Mouse (Mus musculus): Measurements from ENCODE around the gene 4930404H24Rik.
"Not testable (repeated sequence)": the region's sequence is repeated elsewhere in the genome, so short reads cannot be mapped to it uniquely, and the experiment has no call there.

4930404H24Rik gene

GRCm38 (mm10) chr2:153478583-153478982 is 14.0 kb upstream of the 4930404H24Rik start:
- in situ Hi-C loops (cut with MboI, MseI): no loop called here

- in situ Hi-C loops (cut with MboI, MseI): no loop called here
These were observed 13.1 kb upstream of the 4930404H24Rik start for GRCm38 (mm10) chr2:153479486-153479885.

GRCm38 (mm10) chr2:153481108-153481860 is 11.3 kb upstream of the 4930404H24Rik start:
- in situ Hi-C loops (cut with MboI, MseI): loop anchor here (5.0 kb wide), 1 partner anchor 101 kb away; no protein-coding TSS in a partner anchor

DNA sequence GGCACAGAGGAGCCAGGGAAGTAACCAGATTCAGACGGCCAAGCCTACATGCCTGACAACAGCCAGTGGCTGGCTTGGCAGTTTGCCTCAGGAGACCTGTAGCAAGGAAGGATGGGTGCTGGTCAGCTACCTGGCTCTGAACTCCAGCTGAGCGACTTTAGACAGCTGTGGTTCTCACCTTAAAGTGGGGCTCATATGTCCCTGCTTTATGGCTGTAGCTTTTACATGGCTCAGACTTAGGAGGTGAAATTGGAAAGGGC is 10.8 kb upstream of the 4930404H24Rik start:
- in situ Hi-C loops (cut with MboI, MseI): loop anchor here (5.0 kb wide), 1 partner anchor 101 kb away; no protein-coding TSS in a partner anchor

DNA sequence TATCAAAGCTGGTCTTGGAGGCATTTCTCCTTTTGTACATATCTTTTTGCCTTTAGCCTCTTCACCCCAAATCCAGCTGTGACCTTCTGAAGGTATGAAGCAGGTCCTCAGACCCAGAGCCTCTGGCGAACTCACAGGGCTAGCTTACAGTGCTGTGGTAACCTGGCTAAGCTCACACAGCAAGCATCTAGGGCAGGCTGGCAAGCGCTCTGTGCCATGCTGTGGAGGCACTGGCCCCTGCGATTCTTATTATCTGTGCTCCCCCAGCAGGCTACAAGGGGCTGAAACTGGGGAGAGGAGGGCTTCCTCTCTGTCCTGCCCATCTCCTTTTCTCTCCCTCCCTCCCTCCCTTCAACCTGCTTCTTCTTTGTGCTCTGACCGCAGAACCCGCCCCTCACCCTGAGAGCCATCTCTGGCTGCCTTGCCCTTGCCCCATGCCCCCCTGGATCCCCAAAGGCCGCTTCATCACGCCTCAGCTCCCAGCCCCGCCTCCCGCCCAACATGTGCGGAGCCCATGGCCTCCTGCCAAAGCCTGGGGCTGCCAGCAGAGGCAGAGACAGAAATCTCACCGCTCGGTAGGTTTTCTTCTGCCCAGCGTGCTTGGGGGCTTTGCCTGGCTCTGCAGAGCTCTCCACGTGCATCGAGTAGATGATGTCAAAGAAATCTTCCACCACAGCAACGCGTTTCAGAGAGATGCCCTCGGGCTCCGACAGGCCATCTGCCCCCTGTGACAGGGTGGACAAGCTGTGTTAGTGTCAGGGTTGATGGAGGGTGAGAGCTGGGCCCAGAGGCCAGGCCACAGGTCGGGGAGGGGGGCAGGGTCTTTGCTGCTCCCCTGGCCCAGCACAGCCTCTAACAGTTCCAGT is 9.2 kb upstream of the 4930404H24Rik start:
- in situ Hi-C loops (cut with MboI, MseI): loop anchor here (5.0 kb wide), 1 partner anchor 99 kb away; no protein-coding TSS in a partner anchor

- in situ Hi-C loops (cut with MboI, MseI): loop anchor here (5.0 kb wide), 1 partner anchor 98 kb away; no protein-coding TSS in a partner anchor
These were observed 8.5 kb upstream of the 4930404H24Rik start for GRCm38 (mm10) chr2:153484071-153484470.

DNA sequence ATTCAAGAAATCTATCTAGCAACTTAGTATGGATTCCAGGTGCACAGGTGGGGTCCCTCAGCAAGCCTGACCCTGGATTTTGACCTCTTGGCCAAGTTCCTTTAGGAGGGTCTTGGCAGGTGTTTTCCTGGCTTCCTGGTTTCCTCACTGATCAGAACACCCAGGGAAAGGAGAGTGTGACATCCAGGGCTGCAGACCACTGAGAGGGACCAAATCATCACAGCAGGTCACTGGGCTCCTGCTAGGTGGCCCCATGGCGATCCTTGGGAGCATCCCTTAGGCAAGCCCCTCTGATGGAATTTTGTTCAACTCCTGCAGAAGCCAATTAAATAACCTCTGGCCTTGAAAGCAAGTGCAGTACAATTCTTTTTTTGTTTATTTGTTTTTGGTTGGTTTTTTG is 2.5 kb upstream of the 4930404H24Rik start:
- in situ Hi-C loops (cut with MboI, MseI): no loop called here

- in situ Hi-C loops (cut with MboI, MseI): no loop called here
These were observed 1.6 kb upstream of the 4930404H24Rik start for GRCm38 (mm10) chr2:153490940-153491339.

DNA sequence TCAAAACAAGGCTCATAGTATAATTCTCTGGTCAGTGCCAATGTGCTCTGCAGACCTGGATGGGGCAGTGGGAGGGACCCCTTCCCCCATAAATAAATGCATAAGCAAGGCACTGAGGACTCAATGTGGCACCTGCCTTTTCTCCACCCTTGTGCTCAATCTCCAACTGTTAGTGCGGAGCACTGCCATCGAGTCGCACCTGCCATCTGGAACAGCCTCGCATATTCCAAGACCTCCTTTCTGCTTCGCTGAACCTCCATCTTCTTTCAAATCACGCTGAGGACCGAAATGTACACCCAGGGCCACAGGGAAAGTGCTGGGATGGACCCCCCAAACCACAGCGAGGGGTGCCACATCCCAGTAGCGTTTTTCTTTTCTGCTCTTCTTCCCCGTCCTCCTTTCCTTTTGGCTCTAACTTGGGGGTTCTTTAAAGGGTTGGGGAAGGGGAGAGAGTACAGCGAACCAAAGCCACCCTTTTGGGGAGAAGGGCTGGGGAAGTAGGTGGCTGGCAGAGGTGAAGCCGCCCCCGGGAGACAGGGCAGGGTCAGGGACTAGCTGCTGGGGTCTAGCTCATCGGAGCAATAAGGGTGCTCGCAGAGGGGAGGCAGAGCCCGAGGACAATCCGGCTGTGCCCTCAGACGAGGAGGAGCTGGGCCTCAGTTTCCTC is 945 bp upstream of the 4930404H24Rik start:
- in situ Hi-C loops (cut with MboI, MseI): no loop called here

DNA sequence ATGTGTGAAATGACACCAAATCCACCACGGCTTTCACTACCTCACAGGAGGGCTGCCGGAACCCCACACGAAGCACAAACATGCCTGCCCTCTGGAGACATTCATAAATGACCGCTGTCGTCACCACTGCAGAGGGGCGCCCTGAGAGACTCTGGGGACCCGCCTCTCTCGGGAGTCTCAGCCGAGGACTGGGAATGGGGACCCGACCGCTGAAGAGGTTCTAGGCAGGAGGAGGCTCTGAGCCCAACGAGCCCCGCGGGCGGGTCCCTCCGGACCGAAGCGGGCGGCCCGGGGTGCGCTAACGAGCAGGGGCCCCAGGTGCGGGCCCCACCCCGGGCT is 442 bp upstream of the 4930404H24Rik start:
- in situ Hi-C loops (cut with MboI, MseI): no loop called here

- in situ Hi-C loops (cut with MboI, MseI): no loop called here
These were observed 772 bp downstream of the 4930404H24Rik start for GRCm38 (mm10) chr2:153493393-153493731.

- in situ Hi-C loops (cut with MboI, MseI): no loop called here
These were observed 1.2 kb downstream of the 4930404H24Rik start for GRCm38 (mm10) chr2:153493781-153494292.

DNA sequence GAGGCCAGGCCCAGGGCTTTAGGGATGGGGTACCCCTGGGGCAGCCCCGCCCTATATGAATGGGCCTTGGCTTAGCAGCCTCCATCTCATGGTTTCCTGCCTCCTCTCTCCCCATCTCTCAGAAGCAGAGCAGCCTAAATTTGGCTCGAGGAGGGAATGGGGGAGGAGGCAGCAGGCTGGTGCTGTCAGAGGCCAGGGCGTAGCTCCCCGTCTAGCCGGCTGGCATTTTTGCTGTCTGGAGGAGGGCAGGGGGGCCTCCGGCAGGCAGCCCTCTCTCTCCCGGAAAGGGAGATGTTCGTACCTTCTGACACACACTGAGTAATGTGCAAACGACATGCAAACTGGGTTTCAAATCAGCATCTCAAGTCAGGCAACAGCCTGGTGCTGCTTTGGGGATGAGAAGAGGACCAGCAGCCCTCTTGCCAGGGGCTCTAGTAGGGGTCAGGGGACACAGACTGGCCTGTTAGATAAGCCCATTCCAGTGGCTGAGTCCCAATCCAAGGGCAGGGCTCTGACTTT is 1.8 kb downstream of the 4930404H24Rik start:
- in situ Hi-C loops (cut with MboI, MseI): no loop called here

DNA sequence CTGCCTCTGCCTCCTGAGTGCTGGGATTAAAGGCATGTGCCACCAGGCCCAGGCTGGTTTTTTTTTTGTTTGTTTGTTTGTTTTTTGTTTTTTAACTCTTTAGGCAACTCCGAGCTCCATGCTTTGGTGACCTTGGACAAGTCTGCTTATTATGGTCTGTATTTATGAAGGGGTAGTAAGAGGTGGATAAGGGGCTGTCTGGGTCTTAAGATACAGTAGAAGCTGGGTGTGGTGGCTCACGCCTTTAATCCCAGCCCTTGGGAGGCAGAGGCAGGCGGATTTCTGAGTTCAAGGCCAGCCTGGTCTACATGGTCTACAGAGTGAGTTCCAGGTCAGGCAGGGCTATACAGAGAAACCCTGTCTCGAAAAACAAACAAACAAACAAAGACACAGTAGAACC is 2.8 kb downstream of the 4930404H24Rik start:
- in situ Hi-C loops (cut with MboI, MseI): not testable (repeated sequence)

- in situ Hi-C loops (cut with MboI, MseI): no loop called here
These were observed 3.2 kb downstream of the 4930404H24Rik start for GRCm38 (mm10) chr2:153495818-153496217.

DNA sequence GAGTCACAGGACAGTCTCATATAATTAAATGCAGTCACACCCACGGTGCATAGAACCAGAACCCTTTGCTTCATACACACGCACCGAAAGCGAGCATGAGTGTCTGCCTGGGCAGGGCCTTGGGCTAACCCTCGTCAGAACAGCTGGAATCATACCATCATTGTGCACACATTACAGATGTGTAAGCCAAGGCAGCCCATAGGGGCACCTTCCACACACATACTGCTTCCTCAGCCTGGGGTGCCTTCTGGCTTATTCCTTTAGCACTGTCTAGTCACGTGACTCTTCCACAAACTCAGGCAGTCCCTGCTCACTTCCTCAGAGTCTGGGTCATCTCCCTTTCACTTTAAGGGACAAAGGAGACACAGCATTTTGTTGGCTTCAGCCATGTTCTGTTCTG is 3.7 kb downstream of the 4930404H24Rik start:
- in situ Hi-C loops (cut with MboI, MseI): no loop called here

DNA sequence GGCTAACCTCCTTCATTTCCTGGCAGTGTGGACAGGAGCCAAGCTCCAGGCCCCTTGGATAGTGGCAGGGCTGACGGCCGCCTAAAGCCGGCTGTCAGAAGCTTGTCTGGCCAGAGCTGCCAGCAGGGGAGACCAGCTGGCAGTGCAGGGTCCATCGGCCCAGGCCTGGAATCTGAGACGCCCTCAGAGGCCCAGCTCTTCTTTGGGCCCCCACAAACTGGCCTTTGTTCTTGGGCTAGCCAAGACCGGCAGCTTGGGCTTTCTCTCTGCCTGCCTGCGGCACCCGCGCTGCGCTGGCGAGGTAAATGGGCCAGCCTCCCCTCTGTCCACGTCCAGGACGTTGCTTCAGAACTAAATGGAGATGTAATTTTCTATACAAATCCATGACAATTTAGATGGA is 4.3 kb downstream of the 4930404H24Rik start:
- in situ Hi-C loops (cut with MboI, MseI): no loop called here

DNA sequence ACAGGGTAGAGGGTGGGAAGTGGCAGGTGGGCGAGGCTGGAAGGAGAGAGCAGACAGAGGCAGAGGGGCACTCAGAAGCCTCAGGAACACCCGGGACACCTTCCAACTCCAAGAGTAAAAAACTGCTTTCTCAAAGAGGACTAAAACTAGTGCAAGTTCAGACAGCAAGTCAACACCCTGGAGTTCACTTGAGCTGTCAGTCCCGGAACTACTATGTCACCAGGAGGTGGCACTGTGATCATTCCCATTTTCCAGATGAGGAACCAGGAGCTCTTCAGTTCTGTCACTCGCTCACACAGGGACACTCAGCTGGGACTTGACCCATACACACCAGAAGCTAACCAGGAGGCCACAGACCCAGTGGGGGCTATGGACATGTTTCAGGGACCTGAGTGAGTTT is 6.6 kb downstream of the 4930404H24Rik start:
- in situ Hi-C loops (cut with MboI, MseI): no loop called here

DNA sequence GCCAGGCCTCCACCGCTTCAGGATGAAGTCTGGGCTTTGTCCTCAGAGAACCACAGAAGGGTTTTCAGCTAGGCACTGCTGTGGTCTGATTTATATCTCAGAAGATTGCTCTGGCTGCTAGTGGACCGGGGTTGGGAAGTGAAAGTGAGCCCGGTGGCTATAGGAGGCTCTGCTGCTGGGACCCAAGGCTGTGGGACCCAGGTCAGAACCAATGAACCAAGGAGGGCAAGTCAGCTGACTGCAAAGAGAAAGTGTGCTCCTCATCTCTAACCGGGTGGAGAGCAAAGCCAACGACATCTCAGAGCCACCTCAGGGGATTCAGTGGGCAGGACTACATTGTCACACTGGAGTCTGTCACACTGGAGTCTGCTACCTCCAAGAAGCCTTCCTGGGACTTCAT is 13.8 kb downstream of the 4930404H24Rik start:
- in situ Hi-C loops (cut with MboI, MseI): no loop called here

DNA sequence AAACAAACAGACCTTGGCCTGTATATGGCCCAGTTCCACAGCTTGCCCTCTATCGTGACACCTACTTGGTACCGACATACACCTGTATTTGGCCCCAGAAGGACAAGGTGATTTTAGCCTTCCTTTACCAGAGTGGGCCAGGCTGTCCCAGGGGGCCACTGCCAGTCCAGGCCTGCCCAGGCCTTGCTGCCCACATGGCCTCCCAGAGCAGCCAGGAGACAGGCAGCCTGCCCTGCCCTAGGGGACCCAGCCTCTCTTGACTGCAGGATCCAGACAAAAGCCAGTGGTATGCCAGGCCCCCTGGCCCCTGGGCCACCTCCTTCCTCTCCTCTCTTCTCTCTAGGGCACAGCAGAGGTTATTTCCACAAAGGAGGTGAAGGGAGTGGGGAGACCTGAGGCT is 15.4 kb downstream of the 4930404H24Rik start:
- in situ Hi-C loops (cut with MboI, MseI): no loop called here

GRCm38 (mm10) chr2:153508405-153508804 is 15.8 kb downstream of the 4930404H24Rik start:
- in situ Hi-C loops (cut with MboI, MseI): no loop called here
